Mouse (Mus musculus) right cerebral cortex, postnatal 36 days (tissue): ENCODE measurements around the gene Sept11.

ENCODE experiments used
- DNase-seq, 2 experiments: peaks; one replicate each; pipeline ENCODE4 v3.0.0; 2022; ENCODE audit warnings: low spot score in 2 of 2, mixed read lengths in 1 of 2

Sept11 gene

GRCm38 (mm10) chr5:93092857-93093622 lies at the start of gene Sept11:
Gene Sept11 (plus strand): TSS chr5:93093437.
- DNase-seq, result peak; percentile 92 to 93

- no peak for DNase-seq
Observed at GRCm38 (mm10) chr5:93043688-93044583, 49.3 kb upstream of the Sept11 start.

- DNase-seq, result no peak
Observed at GRCm38 (mm10) chr5:93044584-93045370, 48.5 kb upstream of the Sept11 start, which contains the start of gene Sowahb. Gene Sowahb (minus strand): TSS chr5:93045022.

- DNase-seq, result no peak
Observed at GRCm38 (mm10) chr5:93045371-93045714, 47.9 kb upstream of the Sept11 start.

GRCm38 (mm10) chr5:93046306-93046845 lies 46.9 kb upstream of the Sept11 start:
- DNase-seq, result no peak

GRCm38 (mm10) chr5:93048481-93049240 lies 44.6 kb upstream of the Sept11 start:
- DNase-seq, result no peak

- DNase-seq, result no peak
Observed at GRCm38 (mm10) chr5:93049971-93050370, 43.3 kb upstream of the Sept11 start.

DNA sequence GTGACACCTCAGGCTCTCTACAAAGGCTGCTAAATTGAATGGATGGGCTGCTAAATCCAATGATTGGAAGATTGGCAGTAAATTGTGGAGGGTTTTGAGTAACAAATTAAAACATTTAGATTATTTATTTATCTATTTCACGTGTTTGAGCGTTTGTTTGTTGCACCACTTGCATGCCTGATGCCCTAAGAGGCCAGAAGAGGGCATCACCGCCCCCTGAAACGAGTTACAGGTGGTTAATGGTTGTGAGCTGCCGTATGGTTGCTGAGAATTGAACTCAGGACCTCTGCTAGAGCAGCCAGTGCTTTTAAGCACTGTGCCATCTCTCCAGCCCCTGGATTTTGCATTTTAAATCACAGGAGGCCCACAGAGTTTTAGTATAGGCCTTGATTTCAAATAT lies 42.2 kb upstream of the Sept11 start:
- DNase-seq, result no peak

GRCm38 (mm10) chr5:93051951-93052350 lies 41.3 kb upstream of the Sept11 start:
- DNase-seq, result no peak

GRCm38 (mm10) chr5:93053606-93054397 lies 39.4 kb upstream of the Sept11 start:
- no peak for DNase-seq

DNA sequence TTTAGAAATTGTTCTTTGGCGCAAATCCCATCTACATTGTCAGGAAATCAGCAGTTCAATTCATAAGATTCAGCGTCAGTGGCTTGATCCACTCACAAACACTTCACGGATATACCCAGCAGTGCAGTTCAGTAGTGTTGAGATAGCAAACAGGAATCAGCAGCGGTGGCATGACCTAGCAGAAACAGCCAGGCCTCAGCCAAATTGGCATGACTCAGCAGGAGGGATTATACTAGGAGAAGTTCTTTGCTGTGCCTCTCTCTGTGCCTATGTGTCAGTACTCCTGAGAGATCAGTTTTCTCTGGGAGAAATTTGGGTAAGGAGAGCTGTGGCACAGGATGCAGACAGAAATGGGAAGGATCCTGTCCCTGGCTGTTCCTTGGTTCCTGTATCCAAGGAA lies 32.4 kb upstream of the Sept11 start:
- no peak for DNase-seq

DNA sequence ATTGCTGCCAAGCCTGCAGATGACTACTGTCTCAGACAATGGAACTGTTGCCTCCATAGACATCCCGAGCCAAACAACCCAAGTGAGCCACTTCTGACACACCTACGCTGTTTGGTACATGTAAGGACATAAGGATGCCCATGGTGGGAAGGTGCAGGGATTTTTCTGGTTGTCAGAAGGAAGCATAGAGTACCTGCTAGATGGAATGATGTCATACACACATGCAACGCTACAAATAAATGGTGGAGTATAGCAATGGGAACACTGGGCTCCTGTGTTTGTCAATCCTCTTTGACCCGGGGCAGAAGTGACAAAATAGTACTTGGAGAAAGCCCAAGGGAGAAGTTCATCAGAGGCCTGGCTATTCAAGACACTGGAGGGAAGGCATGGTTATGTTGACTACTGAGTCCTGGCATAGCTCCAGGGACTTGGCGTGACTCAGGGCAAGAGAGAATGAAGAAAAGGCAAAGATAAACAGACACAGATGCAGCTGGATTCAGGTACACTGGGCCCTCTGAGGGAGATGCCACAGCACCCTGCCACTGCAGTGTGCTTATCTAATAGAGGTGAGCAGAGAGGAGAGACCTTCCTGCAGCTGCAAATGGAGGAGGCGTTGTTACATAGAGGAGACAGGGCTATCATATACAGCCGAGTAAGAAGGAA lies 15.4 kb upstream of the Sept11 start:
- no peak for DNase-seq

DNA sequence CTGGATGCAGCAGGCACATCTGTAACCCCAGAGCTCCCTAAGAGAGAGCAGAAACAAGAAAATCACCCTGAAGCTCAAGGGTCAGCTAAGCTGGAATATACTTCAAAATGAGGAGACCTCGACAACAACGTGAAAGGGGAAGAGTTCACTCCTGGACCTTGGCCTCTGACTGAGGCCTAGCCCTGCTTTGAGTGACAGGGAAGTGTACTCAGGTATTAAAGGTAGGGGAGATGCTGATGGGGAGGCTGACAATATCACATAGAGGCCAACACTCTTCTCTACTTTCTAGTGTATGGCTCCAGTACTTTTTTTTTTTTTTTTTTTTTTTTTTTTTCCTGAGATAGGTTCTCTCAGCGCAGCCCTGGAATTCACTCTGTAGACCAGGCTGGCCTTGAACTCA lies 13.6 kb upstream of the Sept11 start:
- no peak for DNase-seq

DNA sequence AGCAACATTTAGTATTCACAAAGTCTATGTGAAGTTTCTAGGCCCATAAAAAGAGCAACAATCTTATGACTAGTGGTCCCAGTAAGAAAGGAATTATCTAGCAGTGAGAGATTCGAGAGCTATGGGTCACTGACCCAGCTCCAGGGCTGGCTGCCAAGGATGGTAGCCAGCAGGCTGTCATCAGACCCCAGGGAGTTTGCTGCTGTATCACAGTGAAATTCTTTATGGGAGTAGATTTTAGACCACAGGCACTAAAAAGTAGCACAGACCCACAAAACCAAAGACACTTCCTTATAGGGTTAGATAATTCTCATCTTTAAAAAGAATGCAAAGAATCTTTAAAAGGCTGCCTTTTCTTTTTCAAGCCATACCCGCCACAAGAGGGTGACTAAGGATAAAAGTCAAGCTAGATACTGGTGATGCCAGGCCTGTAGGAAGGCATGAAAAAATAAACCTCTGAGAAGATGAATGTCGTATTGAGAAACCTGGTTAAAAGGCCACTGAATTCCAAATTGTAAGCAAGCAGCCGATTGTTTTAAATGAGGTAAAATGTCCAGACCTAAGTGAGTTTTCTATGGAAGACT lies 8.1 kb upstream of the Sept11 start:
- no peak for DNase-seq

GRCm38 (mm10) chr5:93085900-93086299 lies 7.3 kb upstream of the Sept11 start:
- DNase-seq, result no peak

DNA sequence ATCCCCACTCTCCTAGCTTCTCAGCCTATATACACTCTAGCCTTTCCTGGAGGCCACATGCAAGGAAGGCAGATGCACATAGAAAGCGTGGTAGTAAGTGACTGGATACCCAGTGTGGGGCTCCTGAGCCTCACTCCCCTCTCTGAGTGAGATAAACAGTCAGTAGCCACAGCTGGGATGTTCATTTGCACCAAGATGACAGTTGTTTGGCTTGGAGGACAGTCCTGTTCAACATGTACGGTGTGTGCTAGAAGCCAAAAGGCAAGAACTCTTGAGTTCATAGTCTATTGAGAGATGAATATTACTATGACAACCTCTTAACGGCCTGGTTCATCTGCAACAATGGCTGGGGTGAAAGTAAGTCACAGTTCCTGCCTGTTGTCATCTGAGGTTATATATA lies 2.0 kb upstream of the Sept11 start:
- no peak for DNase-seq

DNA sequence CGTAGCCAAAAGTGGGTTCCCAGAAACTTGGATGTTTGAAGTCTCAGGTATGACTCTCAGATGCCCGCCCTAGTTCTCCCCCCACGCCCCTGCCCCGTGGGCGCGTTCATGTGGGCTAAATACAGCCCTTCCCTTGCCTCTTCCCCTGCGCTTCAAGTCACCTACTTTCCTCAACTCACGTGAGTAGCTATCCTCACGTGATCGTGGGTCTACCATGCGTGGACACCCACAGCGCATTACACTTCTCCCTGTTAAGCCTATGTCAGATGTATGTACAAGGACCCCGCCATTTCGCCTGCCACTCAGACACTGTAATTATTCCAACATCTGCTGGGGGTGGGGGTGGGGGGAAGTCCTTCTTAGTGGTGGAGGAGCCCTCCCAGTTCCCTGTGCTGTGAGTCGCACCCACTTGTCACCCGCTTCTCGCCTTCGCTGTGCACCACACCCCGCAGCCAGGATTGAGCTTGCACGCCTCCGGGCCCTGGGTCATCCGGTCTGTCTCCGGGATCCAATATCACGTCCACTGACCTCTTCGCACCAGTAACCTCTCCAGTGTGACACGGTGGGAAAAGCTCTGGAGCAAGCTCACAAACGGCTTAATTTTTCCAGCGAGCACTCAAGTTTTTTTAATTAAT lies 973 bp upstream of the Sept11 start:
- peak; percentile 24 to 58 for DNase-seq

- peak; percentile 19 to 48 for DNase-seq
Observed at GRCm38 (mm10) chr5:93093638-93094527, 646 bp downstream of the Sept11 start.
